Mouse (Mus musculus) neural tube, embryonic 15.5 days (tissue): ENCODE measurements around the gene Cd300e. TPM values are rescaled to one million over a fixed set of nuclear protein-coding genes. Genes with fewer than 3 reads are reported as not detected.

Experiments
- ATAC-seq: fragments of 200-750 bp; cut with Nextera tagmentation; 2 replicates; pipeline ENCODE4 v1.8.0; 2017; ENCODE audit warnings: mild to moderate bottlenecking, moderate TSS enrichment, moderate library complexity; ENCODE audit not compliant: low FRiP score
- H3K27ac ChIP-seq: fragments of 300-500 bp; sonication (generic); replicated peaks from 2 replicates; pipeline ENCODE4 v1.5.1; 2015; ENCODE audit warnings: mild to moderate bottlenecking, inconsistent platforms
- H3K27me3 ChIP-seq: fragments of 300-500 bp; sonication (generic); replicated peaks from 2 replicates; pipeline ENCODE4 v1.6.1; 2015; ENCODE audit warnings: inconsistent platforms
- H3K36me3 ChIP-seq: fragments of 300-500 bp; sonication (generic); 2 replicates; pipeline ENCODE4 v1.6.1; 2015; ENCODE audit warnings: inconsistent platforms
- H3K4me1 ChIP-seq: fragments of 300-500 bp; sonication (generic); 2 replicates; pipeline ENCODE4 v1.6.1; 2015; ENCODE audit warnings: inconsistent platforms
- H3K4me2 ChIP-seq: fragments of 300-500 bp; sonication (generic); 2 replicates; pipeline ENCODE4 v1.6.1; 2015; ENCODE audit warnings: inconsistent platforms, mild to moderate bottlenecking, moderate library complexity
- H3K4me3 ChIP-seq: fragments of 300-500 bp; sonication (generic); replicated peaks from 2 replicates; pipeline ENCODE4 v1.5.1; 2015; ENCODE audit warnings: mild to moderate bottlenecking, inconsistent platforms
- H3K9ac ChIP-seq: fragments of 300-500 bp; sonication (generic); replicated peaks from 2 replicates; pipeline ENCODE4 v1.6.1; 2015; ENCODE audit warnings: mild to moderate bottlenecking, inconsistent platforms
- H3K9me3 ChIP-seq: fragments of 300-500 bp; sonication (generic); replicated peaks from 2 replicates; pipeline ENCODE4 v1.6.1; 2016; ENCODE audit warnings: inconsistent platforms
- WGBS: fragments of 180-500 bp; shearing (Covaris S2); methylation state at CpG from one replicate; pipeline ENCODE4 v1.1.7; 2015; ENCODE audit warnings: mixed read lengths; 5-methylcytosine and 5-hydroxymethylcytosine counted together
- polyA plus RNA-seq: library from polyadenylated mRNA; unstranded; fragments of >200 nt; fragmentation: Nextera tagmentation; extraction: Ambion mirVana; gene quantifications from 2 replicates; pipeline ENCODE4 v1.2.1, GENCODE M21; 2015

The Cd300e gene
- polyA plus RNA-seq, 1 experiment from 2014 or later = 0.06 TPM

DNA sequence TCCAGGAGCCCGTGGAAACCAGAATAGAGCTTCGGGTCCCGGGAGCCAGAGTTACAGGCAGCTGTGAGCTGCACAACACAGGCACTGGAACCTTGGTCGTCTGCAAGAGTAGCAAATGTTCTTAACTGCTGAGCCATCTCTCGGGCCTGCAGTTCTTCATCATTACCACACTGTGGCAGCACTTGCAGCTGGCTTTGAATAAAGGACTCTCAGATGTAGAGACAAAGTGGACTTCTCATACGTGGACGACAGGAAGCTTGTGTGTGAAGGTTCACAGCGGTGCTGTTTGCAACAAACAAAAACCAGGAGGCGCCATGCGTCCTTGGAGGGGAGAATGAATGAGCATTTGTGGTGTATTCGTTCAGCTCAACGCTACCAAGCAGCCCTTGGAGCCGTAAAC, 18.9 kb upstream of the Cd300e start:
- Histone ChIP-seq H3K9ac (no peak overlapping the region), H3K9me3 (no peaks in the 10 kb centered on the region), H3K4me1 (peaks cover 17% of the 10 kb centered on the region), H3K36me3 (no peaks in the 10 kb centered on the region), H3K27ac (no peak overlapping the region), H3K4me3 (no peak overlapping the region), H3K27me3 (peaks cover 27% of the 10 kb centered on the region), H3K4me2 (no peak overlapping the region)
- no peak for ATAC-seq
- WGBS = 39% methylated on average over 13 of the region's 13 CpGs

DNA sequence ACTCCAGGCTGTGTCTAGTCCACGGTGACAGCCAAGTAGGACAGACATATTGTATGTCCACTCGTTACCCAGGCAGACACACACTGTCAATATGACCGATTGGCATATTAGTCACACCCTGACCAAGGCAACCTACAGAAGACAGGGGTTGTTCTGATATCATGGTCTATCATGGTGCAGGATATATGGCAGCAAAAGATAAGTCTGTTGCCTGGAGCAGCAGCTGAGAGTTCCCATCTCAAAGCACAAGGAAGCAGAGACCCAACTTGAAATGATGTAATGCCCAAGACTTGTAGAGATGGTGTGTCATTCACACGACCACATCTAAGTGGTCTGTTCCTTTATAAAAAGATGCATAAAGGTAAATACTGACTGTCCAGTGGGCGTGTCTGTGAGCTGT, 16.7 kb upstream of the Cd300e start:
- no peaks in the 10 kb centered on the region for H3K9me3 ChIP-seq
- no peak overlapping the region for H3K4me2 ChIP-seq
- no peaks in the 10 kb centered on the region for H3K36me3 ChIP-seq
- H3K27ac ChIP-seq = no peak overlapping the region
- 88% methylated on average over 5 of the region's 5 CpGs for WGBS
- no peak overlapping the region for H3K4me3 ChIP-seq
- H3K4me1 ChIP-seq = peaks cover 6% of the 10 kb centered on the region
- H3K27me3 ChIP-seq = peaks cover 17% of the 10 kb centered on the region
- H3K9ac ChIP-seq = no peak overlapping the region
- no peak for ATAC-seq

DNA sequence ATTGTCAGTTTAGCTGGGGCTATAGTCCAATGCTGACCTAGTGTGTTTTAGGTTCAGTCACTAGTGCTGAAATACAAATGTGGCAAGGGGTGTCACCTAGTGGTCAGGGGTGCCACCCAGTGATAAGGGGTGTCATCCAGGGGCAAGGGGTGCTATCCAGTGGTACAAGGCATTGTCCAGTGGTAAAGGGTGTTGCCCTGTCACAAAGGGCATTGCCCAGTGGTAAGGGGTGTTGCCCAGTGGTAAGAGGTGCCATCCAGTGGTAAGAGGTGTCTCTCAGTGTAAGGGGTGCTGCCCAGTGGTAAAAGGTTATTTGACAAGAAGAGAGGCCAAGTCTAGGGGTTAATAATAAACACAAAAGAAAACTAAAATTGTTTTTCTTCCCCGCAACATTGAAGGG, 15.5 kb upstream of the Cd300e start:
- WGBS = 95% methylated on average over 1 of the region's 1 CpGs
- Histone ChIP-seq H3K36me3 (no peaks in the 10 kb centered on the region), H3K4me3 (no peak overlapping the region), H3K27me3 (peaks cover 16% of the 10 kb centered on the region; the same call in 1 of the 2 replicates), H3K4me1 (peaks cover 3% of the 10 kb centered on the region; the same call in 1 of the 2 replicates), H3K9me3 (no peaks in the 10 kb centered on the region), H3K9ac (no peak overlapping the region), H3K27ac (no peak overlapping the region), H3K4me2 (no peak overlapping the region)
- ATAC-seq = no peak

DNA sequence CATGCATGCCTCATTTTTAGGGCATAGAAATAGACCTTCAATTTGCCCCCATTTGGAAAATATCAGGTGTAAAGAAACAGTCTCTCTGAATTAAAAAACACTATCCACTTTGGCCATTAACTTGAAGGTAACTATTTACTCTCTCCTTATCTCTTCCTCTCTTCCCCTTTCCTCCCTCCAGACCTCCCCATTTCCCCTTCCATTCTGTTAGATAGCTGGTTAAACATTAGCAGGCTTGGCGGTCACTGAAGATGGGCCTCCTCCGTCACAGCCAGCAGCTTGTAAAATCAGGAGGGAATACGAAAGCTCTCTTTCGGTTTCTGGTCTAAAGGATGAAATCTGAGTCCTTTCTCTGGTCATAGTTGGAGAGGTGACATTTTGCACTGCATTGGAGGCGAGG, 13.9 kb upstream of the Cd300e start:
- Histone ChIP-seq H3K4me3 (no peak overlapping the region), H3K36me3 (no peaks in the 10 kb centered on the region), H3K9ac (no peak overlapping the region), H3K4me1 (peaks cover 14% of the 10 kb centered on the region), H3K27me3 (peaks cover 18% of the 10 kb centered on the region; the same call in 1 of the 2 replicates), H3K27ac (no peak overlapping the region), H3K9me3 (no peaks in the 10 kb centered on the region), H3K4me2 (no peak overlapping the region)
- WGBS = 33% methylated on average over 5 of the region's 5 CpGs
- ATAC-seq = no peak

DNA sequence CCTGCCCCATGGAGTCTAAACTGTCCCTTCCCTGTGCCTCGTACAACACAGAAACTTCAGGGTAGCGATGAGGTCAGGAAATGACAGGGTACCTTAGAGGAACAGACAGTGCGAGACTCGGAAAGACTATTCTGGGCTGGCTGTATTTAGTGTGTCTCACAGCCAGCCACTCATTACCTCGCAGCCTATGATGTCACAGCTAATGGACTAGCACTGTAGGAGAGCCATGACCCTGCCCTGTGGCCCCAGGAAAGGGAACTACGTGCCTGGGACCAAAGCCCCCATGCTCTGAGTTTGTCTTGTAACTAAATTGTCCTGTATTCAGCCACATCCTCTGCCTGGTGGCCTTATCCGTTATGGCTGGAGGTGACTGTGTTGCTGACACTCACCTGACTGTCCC, 13.4 kb upstream of the Cd300e start:
- H3K27me3 ChIP-seq = peaks cover 23% of the 10 kb centered on the region; the same call in 1 of the 2 replicates
- WGBS = 77% methylated on average over 7 of the region's 7 CpGs
- no peak overlapping the region for H3K27ac ChIP-seq
- no peak overlapping the region for H3K4me3 ChIP-seq
- no peak for ATAC-seq
- peaks cover 16% of the 10 kb centered on the region for H3K4me1 ChIP-seq
- H3K9ac ChIP-seq = no peak overlapping the region
- H3K9me3 ChIP-seq = no peaks in the 10 kb centered on the region
- H3K4me2 ChIP-seq = no peak overlapping the region
- H3K36me3 ChIP-seq = no peaks in the 10 kb centered on the region

DNA sequence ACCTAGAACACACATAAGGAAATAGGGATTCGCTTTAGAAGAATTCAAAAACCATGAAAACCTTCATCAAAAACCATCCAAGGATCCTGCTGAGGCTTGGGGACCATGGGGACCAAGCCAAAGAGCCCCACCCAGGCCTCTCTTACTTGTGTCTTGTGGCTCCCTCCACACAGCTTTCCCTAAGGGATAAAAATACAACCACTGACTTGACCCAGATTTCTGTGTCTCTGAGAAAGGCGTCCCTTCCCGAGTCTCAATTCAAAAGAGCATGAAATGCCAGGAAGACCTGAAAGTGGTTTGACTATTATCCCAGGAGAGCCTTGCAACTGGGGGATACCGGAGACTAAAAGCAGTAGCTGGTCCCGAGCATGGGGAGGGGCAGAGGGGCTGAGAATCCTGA, 11.0 kb upstream of the Cd300e start:
- WGBS = 54% methylated on average over 5 of the region's 5 CpGs
- peaks cover 35% of the 10 kb centered on the region for H3K27me3 ChIP-seq
- no peak overlapping the region for H3K9ac ChIP-seq
- H3K36me3 ChIP-seq = no peaks in the 10 kb centered on the region
- H3K9me3 ChIP-seq = no peaks in the 10 kb centered on the region
- H3K4me3 ChIP-seq = no peak overlapping the region
- H3K27ac ChIP-seq = no peak overlapping the region
- no peak for ATAC-seq
- H3K4me2 ChIP-seq = no peak overlapping the region
- peaks cover 16% of the 10 kb centered on the region for H3K4me1 ChIP-seq

DNA sequence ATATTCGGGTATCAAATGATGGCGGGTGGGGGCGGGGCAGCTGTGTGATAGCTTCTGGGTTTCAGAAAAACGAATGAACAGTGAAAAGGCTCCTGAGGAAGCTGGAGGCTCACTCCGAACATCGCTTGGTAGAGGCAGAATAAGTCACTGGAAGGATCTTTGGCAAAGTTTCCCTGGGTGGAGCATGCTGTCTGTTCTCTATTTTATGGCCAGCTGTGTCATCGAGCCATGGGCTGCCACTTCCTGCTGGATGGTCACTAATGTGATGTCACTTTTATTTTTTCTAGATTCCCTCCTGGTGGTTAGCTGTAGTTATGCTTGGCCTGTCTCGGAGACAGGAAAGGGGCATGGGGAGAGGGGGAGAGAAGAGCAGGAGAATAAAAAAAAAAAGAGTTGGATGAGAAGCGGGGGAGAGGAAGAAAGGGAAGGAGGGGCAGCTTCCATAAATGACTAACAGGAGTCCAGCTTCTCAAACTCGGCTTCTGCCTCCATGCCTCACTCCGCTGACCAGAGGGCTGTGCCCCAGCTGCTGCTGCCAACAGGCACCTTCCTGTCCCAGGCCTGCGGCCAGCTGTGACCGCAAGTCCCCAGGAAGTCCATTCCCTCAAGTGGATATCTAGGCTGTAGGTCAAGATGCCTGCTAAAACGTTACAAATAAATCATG, 9.8 kb upstream of the Cd300e start:
- H3K36me3 ChIP-seq = no peaks in the 10 kb centered on the region
- H3K9me3 ChIP-seq = no peaks in the 10 kb centered on the region
- WGBS = 16% methylated on average over 14 of the region's 14 CpGs
- H3K4me2 ChIP-seq = peak overlapping the region; percentile 43
- H3K27me3 ChIP-seq = peaks cover 30% of the 10 kb centered on the region
- H3K9ac ChIP-seq = no peak overlapping the region
- ATAC-seq = no peak
- H3K4me3 ChIP-seq = no peak overlapping the region
- peak overlapping the region; percentile 37 for H3K27ac ChIP-seq
- H3K4me1 ChIP-seq = peaks cover 16% of the 10 kb centered on the region

DNA sequence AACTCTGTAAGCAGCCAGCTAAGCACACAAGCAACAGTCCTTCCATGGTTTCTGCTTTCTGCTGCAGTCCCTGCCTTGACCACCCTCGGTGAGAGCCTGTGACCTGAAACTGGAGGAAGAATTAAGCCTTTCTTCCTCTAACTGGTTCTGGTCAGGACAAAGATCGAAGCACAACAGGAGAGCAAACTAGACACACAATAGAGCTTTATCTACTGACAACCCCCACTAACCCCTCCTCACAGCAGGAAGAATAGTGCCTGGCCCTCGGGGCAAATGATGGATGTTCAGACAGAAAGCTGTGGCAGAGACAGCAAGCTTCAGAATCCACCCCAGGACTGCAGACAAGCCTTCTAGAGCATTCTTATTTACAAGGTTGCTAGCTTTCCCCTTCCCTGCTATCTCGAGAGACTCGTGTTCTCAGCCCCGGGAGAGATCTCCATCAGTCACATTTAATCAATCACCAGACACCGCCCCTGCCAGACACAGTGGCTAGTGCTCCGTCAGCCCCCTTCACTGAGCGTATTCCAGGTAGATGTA, 9.1 kb upstream of the Cd300e start:
- no peak for ATAC-seq

DNA sequence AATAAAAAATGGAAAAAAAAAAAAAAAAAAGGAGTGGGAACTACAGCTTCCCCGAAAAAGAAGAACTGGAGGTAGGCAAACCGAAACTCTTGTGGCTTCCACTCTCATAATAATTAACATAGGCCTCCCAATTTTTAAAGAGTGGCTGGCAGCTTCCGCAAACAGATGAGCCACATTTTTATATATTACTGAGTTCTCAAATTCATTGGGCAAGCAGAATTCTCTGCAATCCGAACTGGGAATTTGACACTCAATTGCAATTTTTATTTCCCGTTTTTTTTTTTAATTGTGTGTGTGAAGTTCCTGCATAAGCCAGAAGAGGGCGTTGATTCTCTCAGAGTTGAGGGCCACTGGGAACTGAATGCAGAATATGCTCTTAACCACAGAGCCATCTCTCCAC, 4.8 kb upstream of the Cd300e start:
- no peaks in the 10 kb centered on the region for H3K9me3 ChIP-seq
- no peak overlapping the region for H3K4me3 ChIP-seq
- WGBS = 73% methylated on average over 6 of the region's 6 CpGs
- no peak for ATAC-seq
- no peaks in the 10 kb centered on the region for H3K36me3 ChIP-seq
- H3K9ac ChIP-seq = no peak overlapping the region
- H3K4me2 ChIP-seq = no peak overlapping the region
- H3K27ac ChIP-seq = no peak overlapping the region
- peaks cover 12% of the 10 kb centered on the region for H3K4me1 ChIP-seq
- H3K27me3 ChIP-seq = peaks cover 19% of the 10 kb centered on the region

More for the DNA sequence above, 9.1 kb upstream of the Cd300e start:
- Histone ChIP-seq H3K4me2 (peak overlapping the region; percentile 43), H3K4me3 (no peak overlapping the region), H3K27ac (no peak overlapping the region), H3K9me3 (no peaks in the 10 kb centered on the region), H3K9ac (0 out of 2 replicates have a peak overlapping the region, but pooled peaks have one; percentile 7), H3K4me1 (peaks cover 16% of the 10 kb centered on the region), H3K36me3 (no peaks in the 10 kb centered on the region), H3K27me3 (peaks cover 27% of the 10 kb centered on the region)
- 4% methylated on average over 9 of the region's 9 CpGs for WGBS

DNA sequence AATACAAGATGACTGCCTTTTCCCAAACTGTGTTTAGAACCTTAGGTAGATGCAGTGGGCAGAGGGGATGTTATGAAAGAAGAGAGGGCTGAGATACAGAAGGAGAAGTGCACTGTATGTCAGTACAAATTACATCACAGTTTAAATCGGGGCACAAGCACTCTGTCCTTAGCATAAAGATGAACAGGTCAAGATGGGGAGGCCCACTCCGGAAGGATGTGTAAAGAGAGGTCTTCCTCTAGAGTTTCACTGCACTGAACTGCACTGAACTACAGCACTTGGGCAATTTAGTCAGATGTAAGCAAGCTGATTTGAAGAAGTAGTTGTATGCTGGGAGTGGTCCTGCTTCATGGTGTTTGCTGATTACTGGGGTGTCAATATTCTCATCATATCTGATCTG, 2.2 kb downstream of the Cd300e start:
- WGBS = 92% methylated on average over 2 of the region's 2 CpGs

DNA sequence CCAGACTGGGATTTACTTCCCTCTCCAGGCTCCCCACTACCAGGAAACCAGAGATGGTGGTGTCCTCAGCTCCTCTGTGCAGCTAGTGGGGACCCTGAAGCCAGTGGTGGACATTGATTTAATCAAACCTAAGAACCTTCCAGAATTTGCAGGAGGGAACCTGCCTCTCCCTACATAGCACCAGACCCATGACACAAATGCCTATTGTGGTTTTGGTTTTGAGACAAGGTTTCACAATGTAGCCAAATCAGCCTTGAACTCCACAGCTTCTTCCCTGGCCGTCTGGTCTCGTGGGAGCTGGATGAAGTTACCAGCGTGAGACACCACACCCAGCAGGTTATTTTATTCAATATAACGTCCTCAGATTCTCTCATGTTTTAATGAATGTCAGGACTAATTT, 3.3 kb downstream of the Cd300e start:
- Histone ChIP-seq H3K36me3 (no peaks in the 10 kb centered on the region), H3K4me2 (no peak overlapping the region), H3K27ac (no peak overlapping the region), H3K9ac (no peak overlapping the region), H3K27me3 (0 out of 2 replicates have a peak, but pooled peaks cover 5% of the 10 kb centered on the region), H3K4me3 (no peak overlapping the region), H3K9me3 (no peaks in the 10 kb centered on the region), H3K4me1 (no peaks in the 10 kb centered on the region)
- WGBS = 80% methylated on average over 4 of the region's 4 CpGs
- ATAC-seq = no peak

More for the DNA sequence above, 2.2 kb downstream of the Cd300e start:
- H3K27ac ChIP-seq = no peak overlapping the region
- H3K36me3 ChIP-seq = no peaks in the 10 kb centered on the region
- H3K27me3 ChIP-seq = 0 out of 2 replicates have a peak, but pooled peaks cover 5% of the 10 kb centered on the region
- H3K4me3 ChIP-seq = no peak overlapping the region
- no peaks in the 10 kb centered on the region for H3K9me3 ChIP-seq
- no peak overlapping the region for H3K4me2 ChIP-seq
- no peaks in the 10 kb centered on the region for H3K4me1 ChIP-seq
- no peak overlapping the region for H3K9ac ChIP-seq
- ATAC-seq = no peak

DNA sequence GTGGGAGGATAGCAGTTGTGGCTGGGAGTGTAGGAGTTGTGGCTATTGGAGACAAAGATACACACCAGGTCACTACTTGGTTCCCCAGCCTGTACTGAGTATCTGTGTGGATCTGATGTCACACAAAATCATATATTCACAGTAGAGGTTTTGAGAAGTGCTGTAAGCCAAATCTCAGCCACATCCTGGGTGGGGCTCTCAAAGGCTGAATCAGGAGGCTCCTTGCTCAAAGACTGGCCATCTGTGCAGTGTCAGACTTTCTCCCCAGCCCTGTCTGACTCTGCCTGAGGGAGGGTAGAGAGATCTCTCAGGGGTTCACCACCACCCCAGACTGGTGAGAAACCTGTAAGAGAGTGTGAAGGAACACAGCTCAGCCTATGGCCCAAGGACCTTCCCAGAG, 7.4 kb downstream of the Cd300e start:
- Histone ChIP-seq H3K4me1 (no peaks in the 10 kb centered on the region), H3K27me3 (0 out of 2 replicates have a peak, but pooled peaks cover 6% of the 10 kb centered on the region), H3K4me3 (no peak overlapping the region), H3K9me3 (no peaks in the 10 kb centered on the region), H3K4me2 (no peak overlapping the region), H3K27ac (no peak overlapping the region), H3K9ac (no peak overlapping the region), H3K36me3 (no peaks in the 10 kb centered on the region)
- no peak for ATAC-seq
